Mouse (Mus musculus) adrenal gland, adult 10 weeks (tissue): Measurements from ENCODE around the gene Fam168a. TPM values are rescaled to one million over a fixed set of nuclear protein-coding genes. Genes with fewer than 3 reads are reported as not detected.

ENCODE experiments used
- polyA plus RNA-seq: library from polyadenylated mRNA; stranded (reverse); fragments of 350-450 nt; fragmentation: Illumina TruSeq; extraction: RNeasy Lipid Tissue Mini Kit (QIAGEN cat#74804); gene quantifications from one replicate; pipeline ENCODE4 v1.2.3, GENCODE M21; 2014; ENCODE audit warnings: low read depth, low replicate concordance

The Fam168a gene
- polyA plus RNA-seq: 29.4 TPM

GRCm38 (mm10) chr7:100706143-100706841 is at the start of gene Fam168a:
Gene Fam168a (plus strand): TSS chr7:100706635.

GRCm38 (mm10) chr7:100662231-100662630 is 44.2 kb upstream of the Fam168a start, which contains the start of gene Plekhb1:
Gene Plekhb1 (minus strand): TSS chr7:100662414.

GRCm38 (mm10) chr7:100862828-100863638 is 156.6 kb downstream of the Fam168a start, which contains the start of gene Relt:
Gene Relt (minus strand): TSS chr7:100863446.

Other genes starting within 250 kb of the Fam168a start
- gene Ucp3, start 233.6 kb upstream of the Fam168a start, polyA plus RNA-seq: 7.2 TPM
- gene Ucp2, start 213.3 kb upstream of the Fam168a start, polyA plus RNA-seq: 10.8 TPM
- not detected for gene Dnajb13, start 191.7 kb upstream of the Fam168a start, polyA plus RNA-seq
- 10.1 TPM for gene Coa4, start 169.6 kb upstream of the Fam168a start, polyA plus RNA-seq
- gene Rab6a, start 99.2 kb upstream of the Fam168a start, polyA plus RNA-seq: 308 TPM
- 64.2 TPM for gene Mrpl48, start 98.3 kb upstream of the Fam168a start, polyA plus RNA-seq
- 7.9 TPM for gene Plekhb1, start 44.2 kb upstream of the Fam168a start, polyA plus RNA-seq
- gene Relt, start 156.8 kb downstream of the Fam168a start, polyA plus RNA-seq: not detected
- 3.9 TPM for gene Arhgef17, start 225.5 kb downstream of the Fam168a start, polyA plus RNA-seq